Mouse (Mus musculus): Measurements from ENCODE around the gene Pla2g4b.

Gene Pla2g4b

DNA sequence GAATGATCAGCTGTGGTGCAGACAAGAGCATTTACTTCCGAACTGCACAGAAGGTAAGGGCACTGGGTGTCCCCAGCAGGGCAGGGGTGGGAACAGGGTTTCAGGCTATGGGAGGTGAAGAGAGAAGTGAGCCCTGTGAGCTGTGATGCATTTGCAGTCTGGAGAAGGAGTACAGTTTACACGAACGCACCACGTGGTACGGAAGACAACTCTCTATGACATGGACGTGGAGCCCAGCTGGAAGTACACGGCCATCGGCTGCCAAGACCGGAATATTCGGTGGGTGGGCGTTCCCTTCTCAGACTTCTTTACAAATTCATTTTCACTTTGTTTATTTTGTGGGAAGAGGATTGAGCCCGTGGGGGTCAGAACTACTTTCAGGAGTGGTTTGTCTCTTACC is 15.6 kb upstream of the Pla2g4b start:
- no peak for DNase-seq

DNA sequence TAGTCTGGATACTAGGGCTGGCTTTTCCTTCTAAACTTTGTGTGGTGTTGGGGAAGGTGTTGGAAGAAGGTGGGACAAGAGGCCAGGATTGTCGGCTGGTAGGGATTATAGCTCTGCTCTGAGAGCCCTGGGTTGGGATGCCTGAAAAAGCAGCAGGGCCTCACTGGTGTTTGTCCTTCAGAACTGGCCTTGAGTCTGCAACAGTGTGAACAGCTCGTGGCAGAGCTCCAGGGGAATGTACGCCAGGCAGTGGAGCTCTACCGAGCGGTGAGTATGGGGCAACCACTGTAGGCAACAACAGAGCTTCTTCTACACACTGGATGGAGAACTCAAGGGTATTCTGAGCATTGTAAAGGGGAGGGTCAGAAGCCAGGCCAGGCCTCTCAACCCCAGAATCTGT is 8.9 kb upstream of the Pla2g4b start:
- no peak for DNase-seq

GRCm38 (mm10) chr2:120026984-120027949 is 6.0 kb upstream of the Pla2g4b start, which contains the start of the genes Jmjd7 and Gm28042:
Gene Jmjd7, plus strand, starts transcription at chr2:120027483.
Gene Gm28042, plus strand, starts transcription at chr2:120027493.
- peak; percentile 92 to 97 for DNase-seq

DNA sequence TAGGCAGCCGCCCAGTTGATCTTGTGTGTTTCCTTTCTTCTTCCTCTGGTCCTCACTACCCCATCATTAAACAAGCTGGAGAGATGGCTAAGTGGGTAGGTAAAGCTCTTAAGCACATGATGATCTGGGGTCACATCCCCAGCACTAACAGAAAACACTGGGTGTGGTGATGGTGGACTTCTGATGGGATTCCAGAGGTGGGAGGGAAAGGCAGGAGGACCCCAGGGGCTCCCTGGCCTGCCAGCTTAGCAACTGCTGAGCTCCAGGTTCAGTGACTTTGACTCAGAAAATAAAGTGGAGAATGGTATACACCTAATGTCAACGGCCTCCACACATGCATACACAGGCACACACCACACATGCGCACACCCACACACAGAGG is 5.3 kb upstream of the Pla2g4b start:
- DNase-seq = no peak

DNA sequence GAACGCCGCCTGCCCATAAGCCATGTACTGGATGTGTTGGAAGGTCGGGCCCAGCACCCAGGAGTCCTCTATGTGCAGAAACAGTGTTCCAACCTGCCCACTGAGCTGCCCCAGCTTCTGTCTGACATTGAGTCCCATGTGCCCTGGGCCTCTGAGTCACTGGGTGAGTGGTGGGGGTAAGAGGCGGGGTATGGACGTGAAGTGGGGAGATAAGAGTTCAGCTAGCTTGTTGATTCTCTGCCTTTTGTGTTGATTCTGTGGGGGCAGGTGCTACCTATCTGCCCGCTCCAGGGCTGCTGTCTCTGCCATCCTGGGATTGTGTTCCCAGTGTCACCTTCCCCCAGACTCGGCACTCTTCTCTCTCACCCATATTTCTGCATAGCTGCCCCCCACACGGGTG is 2.8 kb upstream of the Pla2g4b start:
- DNase-seq = no peak

GRCm38 (mm10) chr2:120033726-120034125 is 509 bp downstream of the Pla2g4b start:
- DNase-seq = peak in 1 of 2 experiments; percentile 21

DNA sequence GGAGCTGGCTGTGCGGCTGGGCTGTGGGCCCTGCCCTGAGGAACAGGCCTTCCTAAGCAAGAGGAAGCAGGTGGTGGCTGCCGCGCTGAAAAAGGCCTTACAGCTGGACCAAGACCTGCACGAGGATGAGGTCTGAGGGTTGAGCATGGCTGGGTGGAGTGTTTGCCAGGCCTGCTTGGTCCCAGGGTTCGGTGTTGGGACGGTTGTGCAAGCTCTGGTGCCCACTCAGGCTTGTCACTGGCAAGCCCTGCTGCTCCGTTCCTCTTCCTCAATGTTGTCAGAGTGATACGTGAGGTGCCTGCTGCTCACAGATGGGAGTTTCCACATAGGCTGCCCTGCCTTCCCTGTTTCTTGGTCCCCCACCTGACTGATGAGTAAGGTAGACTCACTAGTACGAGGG is 4.5 kb downstream of the Pla2g4b start:
- no peak for DNase-seq

DNA sequence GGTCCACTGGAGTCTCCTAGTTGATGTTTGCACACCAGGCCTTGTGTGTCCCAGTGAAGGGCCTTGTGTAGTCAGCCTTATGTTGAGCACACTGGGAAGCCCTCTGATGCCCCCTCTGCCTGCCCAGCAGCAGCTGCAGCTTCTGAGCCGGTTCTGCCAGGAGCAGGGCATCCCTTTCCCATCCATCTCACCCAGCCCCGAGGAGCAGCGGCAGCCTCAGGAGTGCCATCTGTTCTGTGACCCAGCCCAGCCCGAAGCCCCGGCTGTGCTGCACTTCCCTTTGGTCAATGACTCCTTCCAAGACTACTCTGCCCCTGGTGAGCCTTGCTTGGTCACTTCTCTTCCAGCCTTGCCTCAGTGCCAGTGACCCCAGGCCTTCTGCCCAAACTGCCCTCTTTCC is 7.8 kb downstream of the Pla2g4b start:
- DNase-seq = no peak

DNA sequence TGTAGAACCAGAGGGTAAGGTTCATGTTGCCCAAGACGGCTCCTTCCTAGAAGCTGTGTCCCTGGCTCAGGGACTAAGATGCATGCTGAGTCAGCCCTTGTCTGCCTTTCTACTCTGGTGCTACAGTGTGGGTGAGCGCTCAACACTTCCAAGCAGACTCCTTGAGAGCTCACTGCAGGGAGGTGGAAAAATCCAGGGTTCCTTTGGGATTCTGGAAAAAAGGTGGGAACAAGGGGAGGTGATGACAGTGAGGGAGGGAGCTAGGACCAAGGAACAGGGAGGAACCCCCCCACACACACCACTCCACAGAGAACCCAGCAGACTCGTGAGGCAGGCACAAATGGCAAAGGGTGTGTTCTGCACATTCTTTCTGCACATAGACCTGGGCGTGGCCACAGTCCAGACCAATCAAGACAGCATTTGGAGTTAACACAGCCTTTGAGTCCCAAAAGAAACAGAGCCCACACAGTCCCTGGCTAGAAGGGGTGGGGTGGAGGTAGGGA is 10.9 kb downstream of the Pla2g4b start:
- peak in 1 of 2 experiments; percentile 27 for DNase-seq

GRCm38 (mm10) chr2:120044676-120045075 is 11.5 kb downstream of the Pla2g4b start:
- no peak for DNase-seq

DNA sequence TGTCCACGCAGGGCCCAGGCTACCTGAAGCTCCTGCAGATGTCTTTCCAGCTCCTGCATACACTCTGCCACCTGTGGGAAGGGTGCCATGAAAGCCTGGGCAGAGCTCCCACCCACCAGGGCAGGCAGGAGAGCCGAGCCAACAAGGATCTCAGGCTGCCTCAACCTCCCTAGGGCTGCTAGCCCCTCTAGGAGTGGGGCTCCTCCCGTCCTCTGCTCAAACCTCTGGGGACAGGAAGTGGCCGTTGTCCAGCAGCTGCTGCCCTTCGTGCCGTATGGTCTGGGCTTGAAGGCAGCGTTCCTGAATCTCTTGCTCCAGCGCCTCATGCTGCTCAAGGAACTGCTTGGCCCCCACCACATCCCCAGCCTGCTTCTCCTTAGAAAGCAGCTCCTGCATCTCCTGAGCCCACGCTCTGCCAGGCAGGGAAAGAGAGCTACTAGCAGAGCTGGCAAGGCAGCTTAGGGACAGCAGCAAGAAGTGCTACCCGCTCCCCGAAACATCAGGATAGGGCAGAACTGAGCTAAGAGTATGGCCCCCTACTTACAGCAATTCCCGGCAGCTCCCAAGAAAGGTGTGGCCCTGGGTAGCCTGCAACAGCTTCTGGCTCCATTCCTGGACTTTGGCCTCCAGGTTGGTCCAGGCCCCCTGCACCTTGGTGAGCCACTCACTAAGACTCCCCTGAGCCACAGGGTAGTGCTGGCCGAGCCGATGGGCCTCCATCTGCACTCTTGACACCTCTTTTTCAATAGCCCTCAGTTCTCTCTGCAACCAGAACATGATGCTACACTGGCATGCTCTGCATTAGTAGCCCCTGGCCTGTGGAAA is 13.5 kb downstream of the Pla2g4b start:
- DNase-seq = no peak

DNA sequence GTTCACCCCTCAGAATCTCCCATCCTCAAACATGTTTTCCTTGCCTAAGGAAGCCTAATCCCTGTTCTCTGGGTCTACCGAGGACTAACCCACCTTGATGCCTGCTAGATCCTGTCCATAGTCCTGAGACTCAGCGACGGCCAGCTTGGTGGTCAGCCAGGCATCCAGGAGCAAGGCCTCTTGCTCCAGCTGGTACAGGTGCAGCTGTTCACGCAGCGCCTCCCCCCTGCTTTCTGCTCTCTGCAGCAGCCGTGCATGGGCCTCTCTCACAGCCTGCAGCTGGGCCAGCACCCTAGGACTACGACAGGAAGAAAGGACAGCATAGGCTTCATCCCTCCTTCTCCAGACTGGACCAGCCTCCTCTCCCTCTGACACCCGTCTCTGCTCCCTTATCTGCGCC is 15.0 kb downstream of the Pla2g4b start:
- DNase-seq = no peak

GRCm38 (mm10) chr2:120049632-120050274 is 16.5 kb downstream of the Pla2g4b start:
- peak; percentile 55 to 82 for DNase-seq

GRCm38 (mm10) chr2:120051405-120051804 is 18.2 kb downstream of the Pla2g4b start:
- DNase-seq = no peak

- no peak for DNase-seq
Observed at GRCm38 (mm10) chr2:120054771-120055552, 21.7 kb downstream of the Pla2g4b start.

DNA sequence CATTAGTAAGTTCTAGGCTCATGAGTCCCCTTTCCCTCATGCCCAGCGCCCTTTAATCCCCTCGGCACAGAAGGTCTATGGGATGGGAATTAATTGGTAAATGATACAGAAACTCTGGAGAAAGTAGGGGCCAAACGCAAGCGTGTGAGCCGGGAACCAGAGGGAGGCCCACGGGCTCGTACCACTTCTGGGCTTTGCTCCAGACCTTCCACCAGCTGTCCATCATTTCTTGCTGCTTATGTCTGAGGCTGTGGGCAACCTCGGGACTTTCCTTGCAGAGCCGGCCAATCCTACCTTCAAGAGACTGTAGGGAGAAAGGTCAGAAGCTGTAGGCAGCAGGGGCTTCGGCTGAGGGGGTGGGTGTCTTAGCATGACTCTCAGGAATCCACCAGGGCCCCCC is 22.7 kb downstream of the Pla2g4b start:
- DNase-seq = no peak

DNA sequence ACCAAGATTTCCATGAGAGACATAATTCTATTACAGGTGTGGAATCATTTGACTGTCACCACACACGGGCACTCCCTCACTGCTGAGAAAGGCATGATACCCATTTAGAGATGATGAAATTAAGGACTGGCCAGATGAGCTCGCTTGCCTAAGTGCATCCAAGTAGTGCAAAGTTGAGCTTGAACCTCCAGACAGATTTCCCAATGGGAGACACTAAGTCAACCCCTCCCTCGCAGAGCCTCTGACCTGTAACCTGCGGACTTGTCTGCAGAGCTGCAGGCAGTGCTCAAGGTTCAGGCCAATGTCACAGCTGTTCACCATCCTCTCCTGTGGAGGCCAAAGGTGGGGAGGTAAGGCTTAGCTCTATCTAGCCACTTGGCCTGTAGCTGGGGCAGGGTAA is 25.6 kb downstream of the Pla2g4b start:
- DNase-seq = no peak

DNA sequence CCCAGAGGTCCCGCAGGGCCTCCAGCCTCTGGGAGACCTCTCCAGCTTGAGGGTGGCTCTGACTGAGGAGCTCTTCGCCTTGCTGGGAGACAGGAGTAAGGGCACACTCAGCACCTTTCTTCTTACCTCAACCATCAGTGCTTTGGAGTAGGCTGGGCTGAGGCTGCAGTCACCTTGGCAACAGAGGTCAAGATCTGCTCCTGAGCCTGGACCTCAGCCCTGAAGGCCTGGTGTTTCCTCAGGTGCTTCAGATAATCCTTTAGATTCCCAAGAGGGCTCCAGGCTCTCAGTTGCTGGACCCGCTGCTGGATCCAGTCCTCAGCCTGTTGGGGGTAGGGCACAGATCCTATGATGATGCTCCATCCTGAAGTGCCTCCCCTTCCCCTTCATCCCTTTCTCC is 26.2 kb downstream of the Pla2g4b start:
- DNase-seq = no peak

GRCm38 (mm10) chr2:120060190-120060589 is 27.0 kb downstream of the Pla2g4b start:
- peak; percentile 47 to 57 for DNase-seq

GRCm38 (mm10) chr2:120060651-120061050 is 27.4 kb downstream of the Pla2g4b start:
- peak; percentile 30 to 37 for DNase-seq

DNA sequence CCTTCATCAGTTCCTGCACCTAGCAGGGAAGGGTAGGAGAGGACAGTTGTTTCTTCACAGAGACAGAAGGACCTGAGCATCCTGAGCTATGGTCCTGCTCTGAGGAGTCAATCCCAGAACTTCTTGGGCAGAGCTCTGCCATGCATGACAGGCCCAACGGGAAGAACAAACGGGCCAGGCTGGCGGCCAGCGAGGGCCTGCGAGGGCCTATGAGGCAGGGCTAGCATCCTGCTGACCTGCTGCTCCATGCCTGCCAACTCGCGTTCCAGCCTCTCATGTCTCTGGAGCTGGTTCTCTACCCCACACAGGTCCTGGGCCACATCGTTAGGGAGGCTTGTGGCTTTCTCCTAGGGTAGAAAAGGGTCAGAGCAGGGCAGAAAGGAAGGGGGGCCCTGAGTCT is 29.0 kb downstream of the Pla2g4b start:
- no peak for DNase-seq

DNA sequence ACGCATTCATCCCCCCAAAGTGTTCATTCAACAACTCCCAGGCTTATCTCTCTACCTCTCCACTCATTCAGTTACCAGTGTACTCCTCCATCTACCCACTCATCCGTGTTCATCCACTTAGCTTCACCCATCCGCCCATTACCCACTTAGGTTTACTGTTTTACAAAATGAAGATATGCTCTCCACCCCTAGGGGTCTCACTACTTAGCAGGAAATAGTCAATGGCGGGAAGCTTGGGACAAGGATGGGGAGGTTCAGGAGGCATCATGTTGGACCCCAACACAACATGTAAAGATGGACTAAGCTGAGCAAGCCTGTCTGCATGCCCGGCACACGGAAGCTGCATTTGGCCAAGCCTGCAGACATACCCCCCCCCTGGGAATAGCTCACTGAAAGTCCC is 31.4 kb downstream of the Pla2g4b start:
- no peak for DNase-seq

All from kidney, postnatal 36 days (tissue).